Mouse (Mus musculus) B cell, adult 67 days (primary cell): ENCODE data around the gene Hhipl1. TPM values are rescaled to one million over a fixed set of nuclear protein-coding genes. Genes with fewer than 3 reads are reported as not detected.

Source experiments
- total RNA-seq, 2 experiments: library from RNA; stranded (reverse); gene quantifications; 4 replicates each; pipeline ENCODE4 v1.2.4; 2023

The Hhipl1 gene
- total RNA-seq = not detected

DNA sequence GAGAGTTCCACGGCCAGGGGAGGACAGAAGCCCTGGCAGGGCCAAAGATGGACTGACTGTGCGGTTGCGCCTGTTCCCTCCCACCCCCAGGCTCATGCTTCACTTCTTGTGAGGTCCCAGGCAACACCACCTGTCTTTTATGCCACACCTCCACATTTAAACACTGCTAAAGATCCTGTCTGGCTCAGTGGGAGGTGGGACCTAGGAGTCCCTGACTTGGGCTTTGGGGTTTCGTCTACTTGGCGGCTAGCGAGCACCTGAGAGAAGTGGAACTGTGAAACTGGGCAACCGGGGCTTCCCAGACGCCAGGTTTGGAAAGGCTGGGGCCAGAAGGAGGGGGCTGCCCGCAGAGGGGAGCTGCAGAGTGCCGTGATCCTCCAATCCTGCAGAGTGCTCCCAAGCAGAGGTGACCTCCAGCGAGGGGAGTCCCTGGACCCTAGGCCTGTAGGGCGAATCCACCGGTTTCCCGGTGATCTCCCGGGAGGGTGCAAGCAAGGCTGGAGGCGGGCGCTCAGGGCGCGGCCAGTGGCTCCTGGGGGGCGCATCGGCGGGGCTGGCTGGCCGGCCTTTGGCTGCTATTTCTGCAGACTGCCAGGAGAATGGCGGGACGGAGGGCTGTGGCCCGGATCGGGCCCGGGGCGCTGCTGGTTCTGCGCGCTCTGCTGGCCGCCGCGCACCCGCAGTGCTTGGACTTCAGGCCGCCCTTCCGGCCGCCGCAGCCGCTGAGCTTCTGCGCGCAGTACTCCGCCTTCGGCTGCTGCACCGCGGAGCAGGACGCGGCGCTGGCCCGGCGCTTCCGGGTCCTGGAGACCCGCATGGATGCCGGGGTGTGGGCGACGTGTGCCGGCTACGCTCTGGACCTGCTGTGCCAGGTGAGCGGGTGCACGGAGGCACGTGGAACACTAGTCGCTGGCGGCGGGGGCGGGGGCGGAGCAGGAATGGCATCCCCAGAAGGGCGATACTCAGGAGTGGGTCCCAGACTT lies at the start of gene Hhipl1:
TSS of gene Hhipl1 (plus strand) at position 459 of the 983 bp plus-strand sequence.

GRCm38 (mm10) chr12:108274661-108275507 lies 31.2 kb upstream of the Hhipl1 start, which contains the start of gene Ccdc85c:
Ccdc85c (minus strand) TSS chr12:108275425.

GRCm38 (mm10) chr12:108333895-108334445 lies 27.9 kb downstream of the Hhipl1 start, which contains the start of gene Cyp46a1:
Cyp46a1 (plus strand) TSS chr12:108334381.

GRCm38 (mm10) chr12:108370596-108371428 lies 64.7 kb downstream of the Hhipl1 start, which contains the start of gene Eml1:
Eml1 (plus strand) TSS chr12:108370957.

Other genes with a start within 250 kb of the Hhipl1 start
- 10 to 100 TPM; 56.9 to 60.9 TPM for gene Setd3, start 127.0 kb upstream of the Hhipl1 start, total RNA-seq
- 10 to 100 TPM; 85.3 to 96.2 TPM for gene Ccnk, start 126.7 kb upstream of the Hhipl1 start, total RNA-seq
- under 1 TPM; 0.71 to 0.81 TPM for gene Ccdc85c, start 30.8 kb upstream of the Hhipl1 start, total RNA-seq
- gene Cyp46a1, start 28.1 kb downstream of the Hhipl1 start, total RNA-seq = not detected
- gene Eml1, start 64.7 kb downstream of the Hhipl1 start, total RNA-seq = not detected
- gene Evl, start 248.4 kb downstream of the Hhipl1 start, total RNA-seq = 100 to 1,000 TPM; 439 to 466 TPM